Mouse (Mus musculus): ENCODE data around the gene Aspdh. TPM values are rescaled to one million over a fixed set of nuclear protein-coding genes. Genes with fewer than 3 reads are reported as not detected.

The Aspdh gene
- polyA plus RNA-seq (2016; fragmentation: Nextera tagmentation; extraction: Ambion mirVana): 0.78 and 1.8 TPM in 2 replicates

GRCm38 (mm10) chr7:44465111-44465510, at the start of gene Aspdh:
Gene Aspdh (plus strand): TSS chr7:44465391.
- H3K4me3 ChIP-seq: no peak within 1 kb of the TSS
- WGBS: 43% methylated on average over 2 of the region's 2 CpGs
- H3K36me3 ChIP-seq: peaks cover 42% of the 10 kb centered on the region
- peaks cover 77% of the 10 kb centered on the region for H3K4me1 ChIP-seq (replicated peaks)
- peaks cover 45% of the 10 kb centered on the region for H3K27me3 ChIP-seq (ENCODE audit: insufficient read depth, poor library complexity, severe bottlenecking)
- DNase-seq (ENCODE audit: low spot score): no peak
- H3K9me3 ChIP-seq: no peaks in the 10 kb centered on the region
- peak within 1 kb of the TSS; percentile 13 for H3K27ac ChIP-seq

GRCm38 (mm10) chr7:44427666-44428065, 37.5 kb upstream of the Aspdh start:
- WGBS: 13% methylated on average over 8 of the region's 8 CpGs
- Histone ChIP-seq H3K9me3 (no peaks in the 10 kb centered on the region), H3K4me1 (replicated peaks) (peaks cover 56% of the 10 kb centered on the region)

GRCm38 (mm10) chr7:44428171-44428950, 36.8 kb upstream of the Aspdh start:
- H3K36me3 ChIP-seq: 0 out of 2 replicates have a peak, but pooled peaks cover 8% of the 10 kb centered on the region
- peak; percentile 83 for DNase-seq (ENCODE audit: low spot score)
- H3K27ac ChIP-seq: peak overlapping the region; percentile 97
- 1% methylated on average over 36 of the region's 38 CpGs for WGBS
- H3K9me3 ChIP-seq: no peaks in the 10 kb centered on the region
- H3K27me3 ChIP-seq (ENCODE audit: insufficient read depth, poor library complexity, severe bottlenecking): peaks cover 61% of the 10 kb centered on the region
- H3K4me1 ChIP-seq (replicated peaks): peaks cover 62% of the 10 kb centered on the region
- peak overlapping the region; percentile 76 for H3K4me3 ChIP-seq

More at GRCm38 (mm10) chr7:44427666-44428065, 37.5 kb upstream of the Aspdh start:
- 0 out of 2 replicates have a peak, but pooled peaks cover 6% of the 10 kb centered on the region for H3K36me3 ChIP-seq
- peaks cover 61% of the 10 kb centered on the region for H3K27me3 ChIP-seq (ENCODE audit: insufficient read depth, poor library complexity, severe bottlenecking)
- no peak for DNase-seq (ENCODE audit: low spot score)
- peak overlapping the region; percentile 97 for H3K27ac ChIP-seq
- H3K4me3 ChIP-seq: peak overlapping the region; percentile 76

GRCm38 (mm10) chr7:44428968-44429521, 36.1 kb upstream of the Aspdh start, which contains the start of gene Lrrc4b:
Gene Lrrc4b (plus strand): TSS chr7:44429018.
- Histone ChIP-seq H3K27ac (peak within 1 kb of the TSS; percentile 97), H3K9me3 (no peaks in the 10 kb centered on the region), H3K4me1 (replicated peaks) (peaks cover 69% of the 10 kb centered on the region), H3K4me3 (peak within 1 kb of the TSS; percentile 76), H3K36me3 (0 out of 2 replicates have a peak, but pooled peaks cover 9% of the 10 kb centered on the region), H3K27me3 (ENCODE audit: insufficient read depth, poor library complexity, severe bottlenecking) (peaks cover 61% of the 10 kb centered on the region)
- under 1% methylated on average over 68 of the region's 69 CpGs for WGBS
- DNase-seq (ENCODE audit: low spot score): peak; percentile 83

GRCm38 (mm10) chr7:44429534-44430488, 35.4 kb upstream of the Aspdh start:
- Histone ChIP-seq H3K9me3 (no peaks in the 10 kb centered on the region), H3K36me3 (peaks cover 12% of the 10 kb centered on the region; the same call in 1 of the 2 replicates), H3K27me3 (ENCODE audit: insufficient read depth, poor library complexity, severe bottlenecking) (peaks cover 61% of the 10 kb centered on the region), H3K4me1 (replicated peaks) (peaks cover 71% of the 10 kb centered on the region), H3K4me3 (peak overlapping the region; percentile 76), H3K27ac (peak overlapping the region; percentile 97)
- peak; percentile 50 for DNase-seq (ENCODE audit: low spot score)
- under 1% methylated on average over 32 of the region's 32 CpGs for WGBS

- H3K4me1 ChIP-seq (replicated peaks): peaks cover 68% of the 10 kb centered on the region
- H3K36me3 ChIP-seq: peaks cover 16% of the 10 kb centered on the region; the same call in 1 of the 2 replicates
- WGBS: 72% methylated on average over 6 of the region's 6 CpGs
- peaks cover 64% of the 10 kb centered on the region for H3K27me3 ChIP-seq (ENCODE audit: insufficient read depth, poor library complexity, severe bottlenecking)
- no peak overlapping the region for H3K4me3 ChIP-seq
- H3K9me3 ChIP-seq: no peaks in the 10 kb centered on the region
- H3K27ac ChIP-seq: no peak overlapping the region
- DNase-seq (ENCODE audit: low spot score): no peak
These were observed 32.6 kb upstream of the Aspdh start for GRCm38 (mm10) chr7:44432550-44432949.

- H3K27me3 ChIP-seq (ENCODE audit: insufficient read depth, poor library complexity, severe bottlenecking): peaks cover 63% of the 10 kb centered on the region
- peaks cover 68% of the 10 kb centered on the region for H3K4me1 ChIP-seq (replicated peaks)
- DNase-seq (ENCODE audit: low spot score): peak; percentile 78
- H3K4me3 ChIP-seq: no peak overlapping the region
- H3K9me3 ChIP-seq: no peaks in the 10 kb centered on the region
- H3K27ac ChIP-seq: no peak overlapping the region
- 5% methylated on average over 7 of the region's 7 CpGs for WGBS
- peaks cover 16% of the 10 kb centered on the region; the same call in 1 of the 2 replicates for H3K36me3 ChIP-seq
These were observed 31.8 kb upstream of the Aspdh start for GRCm38 (mm10) chr7:44433371-44433770.

GRCm38 (mm10) chr7:44434089-44434488, 31.1 kb upstream of the Aspdh start:
- peaks cover 16% of the 10 kb centered on the region; the same call in 1 of the 2 replicates for H3K36me3 ChIP-seq
- no peaks in the 10 kb centered on the region for H3K9me3 ChIP-seq
- peaks cover 63% of the 10 kb centered on the region for H3K4me1 ChIP-seq (replicated peaks)
- no peak overlapping the region for H3K4me3 ChIP-seq
- DNase-seq (ENCODE audit: low spot score): no peak
- H3K27me3 ChIP-seq (ENCODE audit: insufficient read depth, poor library complexity, severe bottlenecking): peaks cover 58% of the 10 kb centered on the region
- 73% methylated on average over 9 of the region's 9 CpGs for WGBS
- H3K27ac ChIP-seq: no peak overlapping the region

GRCm38 (mm10) chr7:44435796-44436195, 29.4 kb upstream of the Aspdh start:
- 77% methylated on average over 5 of the region's 5 CpGs for WGBS
- peaks cover 46% of the 10 kb centered on the region for H3K4me1 ChIP-seq (replicated peaks)
- peaks cover 16% of the 10 kb centered on the region; the same call in 1 of the 2 replicates for H3K36me3 ChIP-seq
- peaks cover 58% of the 10 kb centered on the region for H3K27me3 ChIP-seq (ENCODE audit: insufficient read depth, poor library complexity, severe bottlenecking)
- no peak for DNase-seq (ENCODE audit: low spot score)
- H3K4me3 ChIP-seq: no peak overlapping the region
- H3K9me3 ChIP-seq: no peaks in the 10 kb centered on the region
- no peak overlapping the region for H3K27ac ChIP-seq

- H3K27ac ChIP-seq: no peak overlapping the region
- no peaks in the 10 kb centered on the region for H3K9me3 ChIP-seq
- DNase-seq (ENCODE audit: low spot score): no peak
- H3K36me3 ChIP-seq: peaks cover 16% of the 10 kb centered on the region; the same call in 1 of the 2 replicates
- 22% methylated on average over 1 of the region's 1 CpGs for WGBS
- H3K4me1 ChIP-seq (replicated peaks): peaks cover 43% of the 10 kb centered on the region
- peaks cover 58% of the 10 kb centered on the region for H3K27me3 ChIP-seq (ENCODE audit: insufficient read depth, poor library complexity, severe bottlenecking)
- H3K4me3 ChIP-seq: no peak overlapping the region
These were observed 28.9 kb upstream of the Aspdh start for GRCm38 (mm10) chr7:44436267-44436666.

- Histone ChIP-seq H3K27ac (no peak overlapping the region), H3K9me3 (no peaks in the 10 kb centered on the region), H3K27me3 (ENCODE audit: insufficient read depth, poor library complexity, severe bottlenecking) (peaks cover 59% of the 10 kb centered on the region), H3K4me3 (no peak overlapping the region), H3K4me1 (replicated peaks) (peaks cover 43% of the 10 kb centered on the region), H3K36me3 (peaks cover 9% of the 10 kb centered on the region; the same call in 1 of the 2 replicates)
- 86% methylated on average over 1 of the region's 1 CpGs for WGBS
- no peak for DNase-seq (ENCODE audit: low spot score)
These were observed 28.0 kb upstream of the Aspdh start for GRCm38 (mm10) chr7:44437188-44437587.

GRCm38 (mm10) chr7:44437933-44438332, 27.3 kb upstream of the Aspdh start:
- peaks cover 43% of the 10 kb centered on the region for H3K4me1 ChIP-seq (replicated peaks)
- DNase-seq (ENCODE audit: low spot score): no peak
- H3K36me3 ChIP-seq: peaks cover 9% of the 10 kb centered on the region; the same call in 1 of the 2 replicates
- no peak overlapping the region for H3K4me3 ChIP-seq
- peaks cover 66% of the 10 kb centered on the region for H3K27me3 ChIP-seq (ENCODE audit: insufficient read depth, poor library complexity, severe bottlenecking)
- whole genome bisulfite sequencing: 68% methylated on average over 8 of the region's 8 CpGs
- no peak overlapping the region for H3K27ac ChIP-seq
- no peaks in the 10 kb centered on the region for H3K9me3 ChIP-seq

All from hindbrain, embryonic 10.5 days (tissue).